Mouse (Mus musculus) CD4-positive, CD25-positive, alpha-beta regulatory T cell (primary cell): ENCODE measurements around the gene B3gnt6. TPM values are rescaled to one million over a fixed set of nuclear protein-coding genes. Genes with fewer than 3 reads are reported as not detected.

Source experiments
- polyA plus RNA-seq: library from polyadenylated mRNA; unstranded; fragments of 100-300 nt; shearing (Covaris generic); gene quantifications from one replicate; pipeline ENCODE4 v1.2.1, GENCODE M21; 2017

The B3gnt6 gene
- not detected for polyA plus RNA-seq

DNA sequence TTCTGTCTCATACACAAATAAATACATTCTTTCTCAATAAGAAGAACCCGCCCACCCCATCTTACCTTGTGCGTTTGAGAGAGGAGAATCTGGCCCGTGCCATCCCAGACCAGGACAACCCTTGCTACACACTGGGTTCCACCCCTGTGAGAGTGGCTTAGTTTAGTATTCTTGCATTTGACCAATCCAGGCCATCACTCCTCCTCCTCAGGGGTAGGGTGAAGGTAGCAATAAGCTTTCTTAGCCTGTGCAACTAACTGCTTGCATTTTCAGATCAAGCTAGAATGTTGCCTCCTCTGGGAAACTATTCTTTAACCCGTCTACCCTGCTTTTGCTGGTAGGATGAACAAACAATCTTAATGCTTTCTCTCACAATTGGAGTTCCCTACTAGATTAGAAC is at the start of gene B3gnt6:
Gene B3gnt6 (minus strand): TSS at position 101 of the 400 bp plus-strand sequence.

DNA sequence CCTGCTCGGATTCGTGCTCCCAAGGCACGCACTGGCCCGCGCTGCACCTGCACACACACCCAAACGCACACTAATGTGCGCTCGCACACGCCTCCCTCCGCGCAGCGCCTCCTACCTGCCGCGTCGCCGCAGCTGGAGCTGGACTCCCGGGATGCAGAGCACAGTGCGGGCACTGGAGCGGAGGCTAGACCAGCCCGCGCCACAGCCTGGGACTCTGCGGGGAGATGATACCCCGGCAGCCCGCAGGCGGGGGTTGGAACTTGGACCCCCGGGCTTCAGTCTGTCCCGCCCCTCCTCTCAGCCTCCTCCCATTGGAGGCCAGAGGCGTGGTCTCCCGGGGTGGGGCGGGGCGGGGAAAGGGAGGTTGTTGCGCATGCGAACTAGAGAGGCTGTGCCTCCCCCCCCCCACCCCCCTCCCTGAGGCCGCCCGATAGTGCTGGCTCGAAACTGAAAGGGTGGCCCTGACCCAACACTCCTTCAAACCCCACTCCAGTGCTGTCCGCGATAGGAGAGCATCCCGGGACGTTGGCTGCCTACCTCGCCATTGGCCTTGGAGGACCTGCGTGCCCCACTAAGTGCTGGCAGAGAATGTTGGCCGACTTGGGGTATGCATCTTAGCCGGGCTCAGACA is 21.2 kb downstream of the B3gnt6 start, which contains the start of gene Capn5:
Gene Capn5 (minus strand): TSS at position 346 of the 631 bp plus-strand sequence.

GRCm38 (mm10) chr7:98145402-98145801 is 53.9 kb downstream of the B3gnt6 start, which contains the start of gene Omp:
TSS of gene Omp (minus strand) at chr7:98145502.

Other genes starting within 250 kb of the B3gnt6 start
- 3.3 TPM for gene Myo7a, start 80.0 kb downstream of the B3gnt6 start, polyA plus RNA-seq
- not detected for gene Omp, start 54.0 kb downstream of the B3gnt6 start, polyA plus RNA-seq
- 1.5 TPM for gene Capn5, start 21.2 kb downstream of the B3gnt6 start, polyA plus RNA-seq
- 9.9 TPM for gene Acer3, start 121.7 kb upstream of the B3gnt6 start, polyA plus RNA-seq
- gene Tsku, start 161.8 kb upstream of the B3gnt6 start, polyA plus RNA-seq, result not detected
- not detected for gene Gucy2d, start 240.9 kb upstream of the B3gnt6 start, polyA plus RNA-seq